Comparison of ENCODE assay signal across 26 mouse cellular contexts in genomic region chr19:16331047-16331446, GRCm38 (mm10).
A peak's percentile ranks its signal among the peaks of the same experiment; 100 is the strongest.
DNase-seq lines count a peak whose midpoint lies in the region; ATAC-seq and TF ChIP-seq lines count a peak whose summit lies in the region.
"Had no signal": no experiment of that assay in that cellular context is flagged by ENCODE, and none has a peak within 500 bp of the region (broad histone marks: within the 10 kb centered on the region; RNA-seq: fewer than 3 reads in every experiment).

No protein-coding gene starts in this region.

- no peaks in the 10 kb centered on the region for H3K9me3 ChIP-seq in forebrain, postnatal 0 days (ENCODE audit: low read length)
- no peaks in the 10 kb centered on the region for H3K9me3 ChIP-seq in forebrain, embryonic 15.5 days
- H3K9me3 ChIP-seq in kidney, postnatal 0 days (replicated peaks; ENCODE audit: low read length) = no peaks in the 10 kb centered on the region
- no peaks in the 10 kb centered on the region for H3K9me3 ChIP-seq in midbrain, postnatal 0 days (ENCODE audit: low read length)
- no peaks in the 10 kb centered on the region for H3K9me3 ChIP-seq in midbrain, embryonic 10.5 days (replicated peaks)
- H3K9me3 ChIP-seq: embryonic facial prominence, embryonic 10.5 days; forebrain, embryonic 10.5 days; hindbrain, embryonic 12.5 days; limb, embryonic 15.5 days; megakaryocyte, embryonic 14.5 days; neural tube, embryonic 13.5 days had no signal

- no peak overlapping the region for H3K9ac ChIP-seq in forebrain, postnatal 0 days
- H3K9ac ChIP-seq in forebrain, embryonic 15.5 days (replicated peaks) = no peak overlapping the region
- no peak overlapping the region for H3K9ac ChIP-seq in kidney, postnatal 0 days (ENCODE audit: low read depth, low read length)
- H3K9ac ChIP-seq in midbrain, postnatal 0 days (replicated peaks; ENCODE audit: low read length, poor library complexity, severe bottlenecking) = no peak overlapping the region
- H3K9ac ChIP-seq: hindbrain, embryonic 12.5 days; limb, embryonic 15.5 days; neural tube, embryonic 13.5 days had no signal

- peaks cover 15% of the 10 kb centered on the region for H3K36me3 ChIP-seq in forebrain, postnatal 0 days (ENCODE audit: insufficient read depth)
- H3K36me3 ChIP-seq in forebrain, embryonic 15.5 days = 0 out of 2 replicates have a peak, but pooled peaks cover 13% of the 10 kb centered on the region
- peaks cover 11% of the 10 kb centered on the region; the same call in 1 of the 2 replicates for H3K36me3 ChIP-seq in kidney, postnatal 0 days (ENCODE audit: insufficient read depth, low read length)
- H3K36me3 ChIP-seq in midbrain, postnatal 0 days (ENCODE audit: insufficient read depth, low read length) = peaks cover 10% of the 10 kb centered on the region
- peaks cover 17% of the 10 kb centered on the region for H3K36me3 ChIP-seq in midbrain, embryonic 10.5 days

- DNase-seq in forebrain, postnatal 0 days = no peak
- no peak for DNase-seq in kidney, postnatal 0 days (ENCODE audit: low spot score)
- DNase-seq in kidney, postnatal 14 days = no peak
- no peak for DNase-seq in midbrain, postnatal 0 days (ENCODE audit: low spot score)
- DNase-seq in midbrain, embryonic 10.5 days (ENCODE audit: low spot score) = no peak
- no peak for DNase-seq in thymus, postnatal 25 days
- DNase-seq: adrenal gland, postnatal 36 days; cerebellum, adult 11 months; cerebellum, adult 9-11 months; heart, postnatal 10 days; kidney, adult 8-10 months; kidney, postnatal 36 days; layer of hippocampus, adult 9-11 months; left cerebral cortex, postnatal 4 days; lung, adult 2 months; midbrain, embryonic 14.5 days; retina, postnatal 1 day; thymus, postnatal 36 days had no signal

- no peaks in the 10 kb centered on the region for H3K27me3 ChIP-seq in forebrain, postnatal 0 days (ENCODE audit: insufficient read depth, low read length)
- H3K27me3 ChIP-seq in forebrain, embryonic 15.5 days = no peaks in the 10 kb centered on the region
- H3K27me3 ChIP-seq in kidney, postnatal 0 days (ENCODE audit: insufficient read depth, low read length) = no peaks in the 10 kb centered on the region
- H3K27me3 ChIP-seq in midbrain, postnatal 0 days (ENCODE audit: insufficient read depth, low read length) = no peaks in the 10 kb centered on the region
- H3K27me3 ChIP-seq in midbrain, embryonic 10.5 days (ENCODE audit: low read depth, poor library complexity, severe bottlenecking) = no peaks in the 10 kb centered on the region
- H3K27me3 ChIP-seq: hindbrain, embryonic 12.5 days; limb, embryonic 15.5 days; megakaryocyte, embryonic 14.5 days; neural tube, embryonic 13.5 days had no signal

- H3K4me2 ChIP-seq in forebrain, postnatal 0 days (ENCODE audit: low read depth) = no peak overlapping the region
- no peak overlapping the region for H3K4me2 ChIP-seq in forebrain, embryonic 15.5 days (replicated peaks)
- H3K4me2 ChIP-seq in kidney, postnatal 0 days (ENCODE audit: low read length) = no peak overlapping the region
- H3K4me2 ChIP-seq in midbrain, postnatal 0 days (ENCODE audit: low read depth, low read length, poor library complexity, severe bottlenecking) = no peak overlapping the region
- H3K4me2 ChIP-seq: heart, embryonic 11.5 days; hindbrain, embryonic 12.5 days; limb, embryonic 15.5 days; neural tube, embryonic 13.5 days had no signal

- ATAC-seq in forebrain, postnatal 0 days = no peak
- ATAC-seq in forebrain, embryonic 15.5 days (replicated peaks) = no peak
- ATAC-seq in kidney, postnatal 0 days (replicated peaks; ENCODE audit: low FRiP score, low read depth) = no peak
- no peak for ATAC-seq in midbrain, postnatal 0 days (ENCODE audit: low FRiP score)

- no peak overlapping the region for H3K4me3 ChIP-seq in forebrain, postnatal 0 days (ENCODE audit: low read depth, low read length)
- no peak overlapping the region for H3K4me3 ChIP-seq in forebrain, embryonic 15.5 days
- H3K4me3 ChIP-seq in kidney, postnatal 0 days (replicated peaks; ENCODE audit: low read depth, low read length) = no peak overlapping the region
- H3K4me3 ChIP-seq in midbrain, postnatal 0 days (ENCODE audit: low read depth, low read length) = no peak overlapping the region
- H3K4me3 ChIP-seq in midbrain, embryonic 10.5 days = no peak overlapping the region
- H3K4me3 ChIP-seq: embryonic facial prominence, embryonic 10.5 days; forebrain, embryonic 10.5 days; hindbrain, embryonic 12.5 days; limb, embryonic 15.5 days; megakaryocyte, embryonic 14.5 days; neural tube, embryonic 13.5 days had no signal

- peaks cover 19% of the 10 kb centered on the region for H3K4me1 ChIP-seq in forebrain, postnatal 0 days (ENCODE audit: insufficient read depth)
- H3K4me1 ChIP-seq in forebrain, embryonic 15.5 days = peaks cover 27% of the 10 kb centered on the region
- H3K4me1 ChIP-seq in kidney, postnatal 0 days (replicated peaks; ENCODE audit: insufficient read depth, low read length) = peaks cover 11% of the 10 kb centered on the region; the same call in 1 of the 2 replicates
- peaks cover 13% of the 10 kb centered on the region; the same call in 1 of the 2 replicates for H3K4me1 ChIP-seq in midbrain, postnatal 0 days (ENCODE audit: insufficient read depth, low read length)
- H3K4me1 ChIP-seq in midbrain, embryonic 10.5 days = peaks cover 17% of the 10 kb centered on the region

- no peak overlapping the region for H3K27ac ChIP-seq in forebrain, postnatal 0 days (ENCODE audit: low read depth, low read length)
- no peak overlapping the region for H3K27ac ChIP-seq in forebrain, embryonic 15.5 days (replicated peaks)
- no peak overlapping the region for H3K27ac ChIP-seq in kidney, postnatal 0 days
- H3K27ac ChIP-seq in midbrain, postnatal 0 days (ENCODE audit: low read depth, low read length) = no peak overlapping the region
- no peak overlapping the region for H3K27ac ChIP-seq in midbrain, embryonic 10.5 days (replicated peaks)
- H3K27ac ChIP-seq: embryonic facial prominence, embryonic 10.5 days; forebrain, embryonic 10.5 days; hindbrain, embryonic 12.5 days; limb, embryonic 15.5 days had no signal

- peak; percentile 38 for TF ChIP-seq CTCF in forebrain, postnatal 0 days (IDR thresholded peaks at IDR 0.05; ENCODE audit: low read depth)
- TF ChIP-seq CTCF in kidney, postnatal 0 days (IDR thresholded peaks at IDR 0.05; ENCODE audit: low read depth) = peak; percentile 58
- TF ChIP-seq CTCF in midbrain, postnatal 0 days (IDR thresholded peaks at IDR 0.05) = peak; percentile 43

- WGBS in forebrain, postnatal 0 days = 93% methylated on average over 6 of the region's 6 CpGs
- WGBS in forebrain, embryonic 15.5 days = 96% methylated on average over 6 of the region's 6 CpGs
- WGBS in kidney, postnatal 0 days = 91% methylated on average over 6 of the region's 6 CpGs
- WGBS in midbrain, postnatal 0 days = 94% methylated on average over 6 of the region's 6 CpGs
- 91% methylated on average over 6 of the region's 6 CpGs for WGBS in midbrain, embryonic 10.5 days
